Comparison of ENCODE assay signal across 10 mouse cellular contexts in the genomic region with DNA sequence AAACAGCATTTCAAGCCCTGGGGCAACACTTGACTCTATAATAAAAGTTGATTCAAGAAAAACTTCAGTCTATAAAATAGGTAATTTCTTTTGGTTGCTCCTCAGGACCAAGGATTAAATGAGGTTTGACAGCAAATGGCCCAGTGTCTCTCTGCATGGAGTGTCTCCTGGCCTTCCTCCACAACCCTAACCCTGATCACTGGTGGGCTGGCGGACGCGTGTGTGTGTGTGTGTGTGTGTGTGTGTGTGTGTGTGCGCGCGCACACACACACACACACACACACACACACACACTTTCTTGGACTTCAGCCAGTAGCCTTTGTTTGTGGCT. TPM values are rescaled to one million over a fixed set of nuclear protein-coding genes. Genes with fewer than 3 reads are reported as not detected.
A peak's percentile ranks its signal among the peaks of the same experiment; 100 is the strongest.
DNase-seq lines count a peak whose midpoint lies in the region; ATAC-seq and TF ChIP-seq lines count a peak whose summit lies in the region.
"Had no signal": no experiment of that assay in that cellular context is flagged by ENCODE, and none has a peak within 500 bp of the region (broad histone marks: within the 10 kb centered on the region; RNA-seq: fewer than 3 reads in every experiment).

No protein-coding gene starts in this region.

- no peak for ATAC-seq in heart, embryonic 14.5 days (ENCODE audit: insufficient number of reproducible peaks, insufficient read depth, low FRiP score, low read depth)
- ATAC-seq in embryonic facial prominence, embryonic 13.5 days (ENCODE audit: insufficient number of reproducible peaks, insufficient read depth, low FRiP score, low TSS enrichment, low read depth) = no peak
- peak; percentile 2; the same call in 1 of the 2 replicates for ATAC-seq in intestine, embryonic 16.5 days
- ATAC-seq in midbrain, postnatal 0 days (ENCODE audit: low FRiP score) = no peak
- ATAC-seq in inflammation-experienced regulatory T-cells, adult 6 months = no peak
- ATAC-seq: CD4-positive, CD25-positive, alpha-beta regulatory T cell, adult 4 months had no signal

- H3K9ac ChIP-seq in heart, embryonic 14.5 days (ENCODE audit: low read length) = peak overlapping the region; percentile 68
- H3K9ac ChIP-seq in embryonic facial prominence, embryonic 13.5 days = peak overlapping the region; percentile 75
- peak overlapping the region; percentile 76 for H3K9ac ChIP-seq in intestine, embryonic 16.5 days (ENCODE audit: low read depth, low read length)
- H3K9ac ChIP-seq in midbrain, postnatal 0 days (replicated peaks; ENCODE audit: low read length, poor library complexity, severe bottlenecking) = no peak overlapping the region

- no peak overlapping the region for H3K27ac ChIP-seq in heart, embryonic 14.5 days (replicated peaks in 1 of 2; ENCODE audit: control insufficient read depth in 1 of 2, insufficient read depth in 1 of 2, low read depth in 2 of 2, low read length in 2 of 2)
- no peak overlapping the region for H3K27ac ChIP-seq in embryonic facial prominence, embryonic 13.5 days
- H3K27ac ChIP-seq in intestine, embryonic 16.5 days (ENCODE audit: low read length) = no peak overlapping the region
- no peak overlapping the region for H3K27ac ChIP-seq in midbrain, postnatal 0 days (ENCODE audit: low read depth, low read length)
- H3K27ac ChIP-seq in layer of hippocampus, adult 2 months = no peak overlapping the region

- peaks cover 2 to 4% of the 10 kb centered on the region in 2 experiments; a peak in 2 of 4 replicates for H3K4me1 ChIP-seq in heart, embryonic 14.5 days (ENCODE audit: control insufficient read depth in 2 of 2, insufficient read depth in 2 of 2, low read length in 2 of 2)
- H3K4me1 ChIP-seq in embryonic facial prominence, embryonic 13.5 days = peaks cover 31% of the 10 kb centered on the region
- peaks cover 5% of the 10 kb centered on the region; the same call in 1 of the 2 replicates for H3K4me1 ChIP-seq in intestine, embryonic 16.5 days (ENCODE audit: control insufficient read depth, insufficient read depth, low read length)
- H3K4me1 ChIP-seq in midbrain, postnatal 0 days (ENCODE audit: insufficient read depth, low read length) = no peaks in the 10 kb centered on the region

- peak overlapping the region; percentile 55 to 62 for H3K4me3 ChIP-seq in heart, embryonic 14.5 days (ENCODE audit: control insufficient read depth in 1 of 2, insufficient read depth in 1 of 2, low read depth in 1 of 2, low read length in 2 of 2)
- H3K4me3 ChIP-seq in embryonic facial prominence, embryonic 13.5 days = peak overlapping the region; percentile 60
- H3K4me3 ChIP-seq in intestine, embryonic 16.5 days (ENCODE audit: low read length) = peak overlapping the region; percentile 71
- H3K4me3 ChIP-seq in midbrain, postnatal 0 days (ENCODE audit: low read depth, low read length) = peak overlapping the region; percentile 56; the same call in 1 of the 2 replicates
- H3K4me3 ChIP-seq in layer of hippocampus, adult 2 months = no peak overlapping the region
- H3K4me3 ChIP-seq: myocyte had no signal

- 35% methylated on average over 4 of the region's 6 CpGs for WGBS in heart, embryonic 14.5 days
- 3% methylated on average over 6 of the region's 6 CpGs for WGBS in embryonic facial prominence, embryonic 13.5 days
- 28% methylated on average over 6 of the region's 6 CpGs for WGBS in intestine, embryonic 16.5 days
- WGBS in midbrain, postnatal 0 days = 0% methylated on average over 6 of the region's 6 CpGs

- no peak for DNase-seq in heart, postnatal 25 days (ENCODE audit: low spot score)
- peak; percentile 47 for DNase-seq in midbrain, postnatal 0 days (ENCODE audit: low spot score)
- DNase-seq in layer of hippocampus, adult 2 months (ENCODE audit: low spot score in 2 of 2) = no peak
- no peak for DNase-seq in right cerebral cortex, postnatal 10 days (ENCODE audit: low spot score in 2 of 2)

- H3K4me2 ChIP-seq in heart, embryonic 14.5 days (ENCODE audit: low read length) = peak overlapping the region; percentile 99
- peak overlapping the region; percentile 94 for H3K4me2 ChIP-seq in embryonic facial prominence, embryonic 13.5 days
- peak overlapping the region; percentile 91 for H3K4me2 ChIP-seq in intestine, embryonic 16.5 days (ENCODE audit: low read depth, low read length)
- peak overlapping the region; percentile 93 for H3K4me2 ChIP-seq in midbrain, postnatal 0 days (ENCODE audit: low read depth, low read length, poor library complexity, severe bottlenecking)

- intact Hi-C loops in heart, postnatal 25 days (cut with DNase I) = loop anchor here (5.0 kb wide), 1 partner anchor 233 kb away; no protein-coding TSS in a partner anchor

- TF ChIP-seq CTCF in midbrain, postnatal 0 days (IDR thresholded peaks at IDR 0.05) = no peak
- TF ChIP-seq CTCF in layer of hippocampus, adult 2 months (conservative IDR thresholded peaks at IDR 0.05) = no peak

- H3K27me3 ChIP-seq in heart, embryonic 14.5 days (ENCODE audit: control insufficient read depth, insufficient read depth, low read length) = no peaks in the 10 kb centered on the region; the same call in 1 of the 2 replicates
- H3K27me3 ChIP-seq in embryonic facial prominence, embryonic 13.5 days = no peaks in the 10 kb centered on the region
- no peaks in the 10 kb centered on the region for H3K27me3 ChIP-seq in intestine, embryonic 16.5 days (replicated peaks; ENCODE audit: control insufficient read depth, insufficient read depth, low read length)
- no peaks in the 10 kb centered on the region for H3K27me3 ChIP-seq in midbrain, postnatal 0 days (ENCODE audit: insufficient read depth, low read length)

- H3K9me3 ChIP-seq in heart, embryonic 14.5 days (ENCODE audit: control insufficient read depth, low read length) = no peaks in the 10 kb centered on the region
- no peaks in the 10 kb centered on the region for H3K9me3 ChIP-seq in embryonic facial prominence, embryonic 13.5 days
- H3K9me3 ChIP-seq in intestine, embryonic 16.5 days (ENCODE audit: control insufficient read depth, low read length) = no peaks in the 10 kb centered on the region
- no peaks in the 10 kb centered on the region for H3K9me3 ChIP-seq in midbrain, postnatal 0 days (ENCODE audit: low read length)

- no peaks in the 10 kb centered on the region for H3K36me3 ChIP-seq in heart, embryonic 14.5 days (ENCODE audit: control insufficient read depth, insufficient read depth, low read length)
- no peaks in the 10 kb centered on the region for H3K36me3 ChIP-seq in embryonic facial prominence, embryonic 13.5 days
- no peaks in the 10 kb centered on the region for H3K36me3 ChIP-seq in intestine, embryonic 16.5 days (ENCODE audit: control insufficient read depth, insufficient read depth, low read length)
- H3K36me3 ChIP-seq in midbrain, postnatal 0 days (ENCODE audit: insufficient read depth, low read length) = no peaks in the 10 kb centered on the region

RNA-seq across cellular contexts. Expression of gene Greb1, which starts 0.8 kb away (rescaled TPM):
- polyA plus RNA-seq in heart, embryonic 14.5 days (2014; fragmentation: Nextera tagmentation; extraction: Ambion mirVana) = 0.39 and 0.59 TPM in 2 replicates
- under 1 TPM; 0.31 TPM for total RNA-seq in heart, postnatal 25 days (2021)
- polyA plus RNA-seq in embryonic facial prominence, embryonic 13.5 days (2015; fragmentation: Nextera tagmentation; extraction: Ambion mirVana) = 2.7 and 2.8 TPM in 2 replicates
- 3.8 and 5.4 TPM in 2 replicates for polyA plus RNA-seq in intestine, embryonic 16.5 days (2015; fragmentation: Nextera tagmentation; extraction: Ambion mirVana)
- 1.3 and 3.7 TPM in 2 replicates for total RNA-seq in midbrain, postnatal 0 days (2014; rRNA removed)
- polyA plus RNA-seq in midbrain, postnatal 0 days (2015; fragmentation: Nextera tagmentation; extraction: Ambion mirVana) = 0.39 and 0.43 TPM in 2 replicates
- total RNA-seq in layer of hippocampus, adult 2 months (2021) = under 1 TPM; 0.27 to 0.38 TPM
- 1 to 10 TPM in 1 of 3 experiments, under 1 TPM in 1, not detected in 1; 0.36 to 1.1 TPM for polyA plus RNA-seq in inflammation-experienced regulatory T-cells, adult 6 months (2017; shearing (Covaris generic))

RNA-seq across cellular contexts. Expression of gene E2f6, which starts 10.9 kb away (rescaled TPM):
- 51.3 and 57.3 TPM in 2 replicates for polyA plus RNA-seq in heart, embryonic 14.5 days (2014; fragmentation: Nextera tagmentation; extraction: Ambion mirVana)
- total RNA-seq in heart, postnatal 25 days (2021) = 10 to 100 TPM; 67.2 to 69.3 TPM
- 57.9 and 65.4 TPM in 2 replicates for polyA plus RNA-seq in embryonic facial prominence, embryonic 13.5 days (2015; fragmentation: Nextera tagmentation; extraction: Ambion mirVana)
- 28.9 and 29.5 TPM in 2 replicates for polyA plus RNA-seq in intestine, embryonic 16.5 days (2015; fragmentation: Nextera tagmentation; extraction: Ambion mirVana)
- 15.8 and 23.1 TPM in 2 replicates for total RNA-seq in midbrain, postnatal 0 days (2014; rRNA removed)
- 17.1 and 19.3 TPM in 2 replicates for polyA plus RNA-seq in midbrain, postnatal 0 days (2015; fragmentation: Nextera tagmentation; extraction: Ambion mirVana)
- 10 to 100 TPM; 28.3 to 32.7 TPM for total RNA-seq in layer of hippocampus, adult 2 months (2021)
- 1 to 10 TPM; 3.0 to 5.1 (median 5.0) TPM for polyA plus RNA-seq in inflammation-experienced regulatory T-cells, adult 6 months (2017; shearing (Covaris generic))
